Mouse (Mus musculus): ENCODE measurements around the gene Vmn1r204. TPM values are rescaled to one million over a fixed set of nuclear protein-coding genes. Genes with fewer than 3 reads are reported as not detected.
"Not testable (repeated sequence)": the region's sequence is repeated elsewhere in the genome, so short reads cannot be mapped to it uniquely, and the experiment has no call there.

Gene Vmn1r204
- total RNA-seq (2021), result not detected
- long read RNA-seq, experiment 1, result 0 reads
- long read RNA-seq, experiment 2, result 0 reads

- DNase-seq (ENCODE audit: low spot score in 2 of 2), result not testable (repeated sequence)
These were observed at the start of gene Vmn1r204 for GRCm38 (mm10) chr13:22552898-22553297. TSS of gene Vmn1r204 (plus strand) at chr13:22553198.

DNA sequence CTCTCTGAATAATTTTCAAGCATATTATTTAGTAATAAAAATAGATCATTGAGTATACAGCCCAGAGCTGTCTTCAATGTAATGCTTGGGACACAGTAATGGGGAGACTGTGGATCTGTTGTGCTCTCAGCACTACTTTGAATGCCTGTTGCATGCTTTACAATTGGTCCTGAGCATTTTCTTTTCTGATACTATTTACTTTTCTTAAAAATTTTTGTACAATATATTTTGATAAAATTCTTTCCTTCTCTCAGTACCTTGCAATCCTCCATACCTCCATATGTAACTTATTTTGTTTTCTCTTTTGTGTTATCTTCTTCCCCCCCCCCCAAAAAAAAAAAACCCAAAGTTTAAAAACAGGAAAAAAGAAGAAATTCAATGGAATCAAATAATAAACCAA is 47.7 kb upstream of the Vmn1r204 start, which contains the start of gene Vmn1r202:
Vmn1r202 (minus strand) TSS at position 101 of the 400 bp plus-strand sequence.
- DNase-seq (ENCODE audit: low spot score in 2 of 2), result no peak
- Histone ChIP-seq H3K27ac (no peak within 1 kb of the TSS), H3K4me3 (no peak within 1 kb of the TSS)
- no peak for TF ChIP-seq CTCF (conservative IDR thresholded peaks at IDR 0.05)

More at GRCm38 (mm10) chr13:22552898-22553297, at the start of gene Vmn1r204:
- H3K27ac ChIP-seq, H3K4me3 ChIP-seq: not testable (repeated sequence)

DNA sequence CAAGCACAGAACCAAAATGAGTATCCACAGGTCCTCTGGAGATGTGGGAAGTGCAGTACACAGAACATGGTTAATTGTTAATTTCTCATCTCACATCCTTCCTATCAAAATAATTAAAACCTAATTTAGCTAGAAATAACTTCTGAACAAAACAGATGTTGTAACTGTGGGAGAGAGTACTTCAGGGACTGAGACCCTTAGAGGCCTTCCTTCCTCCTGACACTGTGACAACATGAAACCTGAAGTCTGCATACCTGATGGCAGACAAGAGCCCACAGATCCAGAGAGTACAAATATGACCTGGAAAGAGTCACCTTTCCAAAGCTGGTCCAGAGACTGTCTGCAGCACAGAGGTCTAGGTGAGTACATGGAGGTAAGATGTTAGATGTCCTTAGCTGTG is 35.2 kb upstream of the Vmn1r204 start, which contains the start of gene Vmn1r203:
Vmn1r203 (plus strand) TSS at position 301 of the 400 bp plus-strand sequence.
- no peak within 1 kb of the TSS for H3K27ac ChIP-seq
- DNase-seq (ENCODE audit: low spot score in 2 of 2), result no peak
- no peak within 1 kb of the TSS for H3K4me3 ChIP-seq
- TF ChIP-seq CTCF (conservative IDR thresholded peaks at IDR 0.05), result no peak

DNA sequence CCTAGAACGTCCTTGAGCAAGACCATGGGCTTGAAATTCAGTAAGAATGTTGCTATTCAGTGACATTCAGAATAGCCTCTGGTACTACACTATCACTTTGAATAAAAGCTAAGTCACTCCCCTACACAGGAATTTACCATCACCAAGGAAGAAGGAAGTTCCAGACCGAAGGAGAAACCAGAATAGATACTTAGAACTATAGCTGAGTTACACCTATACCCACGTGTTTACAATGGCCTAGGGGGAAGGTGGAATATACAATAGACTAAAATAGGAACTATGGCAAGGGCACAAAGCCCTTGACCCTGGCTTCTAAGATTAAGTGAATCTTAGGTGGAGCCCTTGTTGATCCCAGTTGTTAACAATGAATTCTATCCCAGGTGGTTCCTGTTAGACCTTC is 21.9 kb downstream of the Vmn1r204 start:
- not testable (repeated sequence) for DNase-seq (ENCODE audit: low spot score in 2 of 2); H3K4me3 ChIP-seq; H3K27ac ChIP-seq

- DNase-seq (ENCODE audit: low spot score in 2 of 2), result peak in 1 of 2 experiments; percentile 10
- H3K27ac ChIP-seq, H3K4me3 ChIP-seq: not testable (repeated sequence)
These were observed 30.3 kb downstream of the Vmn1r204 start for GRCm38 (mm10) chr13:22583336-22583735.

GRCm38 (mm10) chr13:22592900-22593299 is 39.9 kb downstream of the Vmn1r204 start, which contains the start of gene Vmn1r205:
TSS of gene Vmn1r205 (minus strand) at chr13:22593000.
- Histone ChIP-seq H3K4me3 (no peak within 1 kb of the TSS), H3K27ac (no peak within 1 kb of the TSS)
- no peak for TF ChIP-seq CTCF (conservative IDR thresholded peaks at IDR 0.05)
- no peak for DNase-seq (ENCODE audit: low spot score in 2 of 2)

Other genes with a start within 250 kb of the Vmn1r204 start
- gene Vmn1r197, start 228.6 kb upstream of the Vmn1r204 start, total RNA-seq (2021), result not detected
- not detected for gene Vmn1r198, start 202.8 kb upstream of the Vmn1r204 start, total RNA-seq (2021)
- gene Vmn1r199, start 173.4 kb upstream of the Vmn1r204 start, total RNA-seq (2021), result not detected
- gene Vmn1r200, start 162.8 kb upstream of the Vmn1r204 start, total RNA-seq (2021), result not detected
- not detected for gene Vmn1r201, start 81.3 kb upstream of the Vmn1r204 start, total RNA-seq (2021)
- not detected for gene Vmn1r202, start 47.8 kb upstream of the Vmn1r204 start, total RNA-seq (2021)
- under 1 TPM in 1 of 2 experiments, not detected in 1; 0.05 TPM for gene Vmn1r203, start 35.1 kb upstream of the Vmn1r204 start, total RNA-seq (2021)
- not detected for gene Vmn1r205, start 39.8 kb downstream of the Vmn1r204 start, total RNA-seq (2021)
- gene Vmn1r206, start 71.1 kb downstream of the Vmn1r204 start, total RNA-seq (2021), result not detected
- under 1 TPM in 1 of 2 experiments, not detected in 1; 0.07 TPM for gene Vmn1r207-ps, start 176.4 kb downstream of the Vmn1r204 start, total RNA-seq (2021)
- gene Vmn1r208, start 224.2 kb downstream of the Vmn1r204 start, total RNA-seq (2021), result not detected

Data from layer of hippocampus, adult 2 months (tissue).